Mouse (Mus musculus): Measurements from ENCODE around the gene Atp6ap1l.
A peak's percentile ranks its signal among the peaks of the same experiment; 100 is the strongest.
"Not testable (repeated sequence)": the region's sequence is repeated elsewhere in the genome, so short reads cannot be mapped to it uniquely, and the experiment has no call there.

Gene Atp6ap1l

DNA sequence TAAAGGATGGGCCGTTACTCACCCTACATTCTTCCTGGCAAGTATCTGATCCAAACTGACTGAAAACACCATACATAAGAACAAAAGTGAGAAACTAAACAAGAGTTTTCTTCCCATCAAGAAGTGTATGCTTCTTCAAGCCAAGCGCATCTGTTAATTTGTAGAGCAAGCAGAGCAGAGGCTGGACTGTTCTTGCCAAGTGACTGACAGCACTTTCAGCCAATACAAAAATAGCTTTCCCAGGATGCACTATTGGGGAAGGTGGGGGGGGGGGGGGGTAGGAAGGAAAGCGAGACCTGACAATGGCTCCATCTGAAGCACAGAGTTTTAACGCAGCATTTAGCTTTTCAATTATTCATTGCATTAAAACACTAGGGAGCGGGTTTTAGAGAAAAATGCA, at the start of gene Atp6ap1l:
Gene Atp6ap1l, minus strand, starts transcription at position 180 of the 400 bp plus-strand sequence.
- DNase-seq = no peak

- no peak for DNase-seq
Measured at GRCm38 (mm10) chr13:90939600-90939999, 34.4 kb upstream of the Atp6ap1l start.

DNA sequence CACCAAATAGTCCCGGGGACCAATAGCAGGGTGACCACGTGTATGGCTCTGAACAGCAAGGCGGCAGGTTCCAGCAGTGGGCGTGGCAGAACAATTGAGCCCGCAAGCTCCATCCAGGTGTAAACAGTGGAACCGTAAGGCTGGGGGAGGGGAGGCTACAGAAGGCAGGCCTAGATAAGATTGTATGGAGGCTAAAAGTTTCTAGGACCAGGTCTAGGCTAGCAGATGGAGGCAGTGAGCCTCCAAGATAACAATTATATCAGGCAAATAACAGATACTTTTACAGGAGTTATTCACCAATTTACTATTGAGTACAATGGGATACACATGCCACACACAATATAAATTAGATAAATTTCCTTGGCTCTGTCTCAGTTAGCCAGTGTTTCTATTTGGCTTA, 34.0 kb upstream of the Atp6ap1l start:
- DNase-seq = no peak

DNA sequence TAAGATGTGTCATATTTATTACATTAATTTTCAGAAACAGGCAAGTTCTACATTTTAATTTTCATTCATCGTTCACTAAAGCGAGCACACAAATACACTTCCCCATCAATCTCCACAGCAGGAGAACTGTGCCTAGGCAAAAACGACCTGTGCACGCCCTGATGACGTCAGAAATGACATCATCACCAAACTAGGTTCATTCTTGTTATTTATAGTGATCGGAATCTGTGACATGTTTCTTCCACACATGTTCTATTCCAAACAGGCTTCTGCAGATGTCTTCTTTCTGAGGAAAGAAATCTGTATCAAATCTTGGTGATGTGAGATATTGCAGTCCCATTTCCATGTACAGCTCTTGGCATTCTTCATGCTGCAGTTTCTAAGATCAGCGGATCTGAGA, 30.7 kb upstream of the Atp6ap1l start:
- no peak for DNase-seq

- DNase-seq = no peak
Measured at GRCm38 (mm10) chr13:90933256-90933655, 28.1 kb upstream of the Atp6ap1l start.

GRCm38 (mm10) chr13:90929847-90930246, 24.7 kb upstream of the Atp6ap1l start:
- peak; percentile 61 for DNase-seq

GRCm38 (mm10) chr13:90928266-90928665, 23.1 kb upstream of the Atp6ap1l start:
- DNase-seq = not testable (repeated sequence)

DNA sequence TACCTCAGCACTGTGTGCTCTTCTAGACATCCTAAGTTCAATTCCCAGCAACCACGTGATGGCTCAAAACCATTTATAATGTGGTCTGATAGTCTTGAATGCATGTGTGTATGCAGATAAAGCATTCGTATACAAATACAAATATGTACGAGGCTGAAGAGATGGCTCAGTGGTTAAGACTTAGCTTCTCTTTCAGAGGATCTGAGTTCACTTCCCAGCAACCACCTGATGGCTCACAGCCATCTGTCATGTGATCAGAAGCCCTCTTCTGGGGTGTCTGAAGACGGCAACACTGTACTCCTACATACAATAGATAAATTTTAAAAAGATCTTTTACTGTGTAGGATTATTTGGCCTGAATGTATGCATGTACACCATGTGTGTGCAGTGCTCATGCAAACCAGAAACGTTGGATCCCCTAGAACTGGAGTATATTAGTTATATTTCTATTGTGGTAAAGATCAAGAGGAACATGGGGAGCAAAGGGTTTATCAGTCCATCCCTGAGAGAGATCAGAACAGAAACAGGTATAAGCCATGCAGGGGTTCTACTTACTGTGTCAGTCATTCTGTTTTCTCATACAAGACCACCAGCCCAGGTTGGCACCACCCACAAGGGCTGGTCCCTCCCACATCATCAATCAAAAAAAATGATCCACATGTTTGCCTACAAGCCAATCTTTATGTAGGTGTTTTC, 21.9 kb upstream of the Atp6ap1l start:
- DNase-seq = no peak

- no peak for DNase-seq
Measured at GRCm38 (mm10) chr13:90926125-90926765, 21.1 kb upstream of the Atp6ap1l start.

DNA sequence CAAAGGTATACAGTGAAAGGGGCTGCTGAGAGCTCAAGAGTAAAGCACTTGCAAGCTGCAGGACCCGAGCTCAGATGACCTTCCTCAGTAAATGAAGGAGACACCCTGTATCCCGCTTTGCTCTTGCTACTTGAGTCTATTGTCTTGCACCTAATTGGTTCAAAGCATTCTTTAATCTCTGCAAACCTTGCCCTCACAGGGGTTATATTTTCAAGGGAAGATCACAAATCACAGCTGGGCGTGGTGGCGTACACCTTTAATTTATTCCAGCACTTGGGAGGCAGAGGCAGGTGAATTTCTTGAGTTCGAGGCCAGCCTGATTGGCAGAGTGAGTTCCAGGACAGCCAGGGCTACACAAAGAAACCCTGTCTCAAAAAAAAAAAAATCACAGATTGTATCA, 20.0 kb upstream of the Atp6ap1l start:
- no peak for DNase-seq

DNA sequence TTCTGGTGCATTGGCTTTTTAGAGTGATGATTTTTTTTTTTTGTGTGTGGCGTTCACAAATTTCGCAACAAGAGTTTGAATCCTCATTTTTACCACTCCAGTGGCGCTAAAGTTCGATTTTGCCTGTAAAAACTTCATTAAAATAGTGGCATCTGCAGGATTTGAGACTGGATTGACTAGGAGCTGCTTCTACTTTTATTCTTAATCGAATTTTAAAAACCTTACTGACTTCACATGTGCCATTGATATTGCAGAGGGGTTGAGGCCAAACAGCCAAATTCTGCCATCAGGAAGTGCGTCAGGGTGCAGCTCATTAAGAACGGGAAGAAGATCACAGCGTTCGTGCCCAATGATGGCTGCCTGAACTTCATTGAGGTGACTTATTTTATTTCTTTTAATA, 18.9 kb upstream of the Atp6ap1l start:
- no peak for DNase-seq

GRCm38 (mm10) chr13:90923617-90924016, 18.5 kb upstream of the Atp6ap1l start:
- not testable (repeated sequence) for DNase-seq

DNA sequence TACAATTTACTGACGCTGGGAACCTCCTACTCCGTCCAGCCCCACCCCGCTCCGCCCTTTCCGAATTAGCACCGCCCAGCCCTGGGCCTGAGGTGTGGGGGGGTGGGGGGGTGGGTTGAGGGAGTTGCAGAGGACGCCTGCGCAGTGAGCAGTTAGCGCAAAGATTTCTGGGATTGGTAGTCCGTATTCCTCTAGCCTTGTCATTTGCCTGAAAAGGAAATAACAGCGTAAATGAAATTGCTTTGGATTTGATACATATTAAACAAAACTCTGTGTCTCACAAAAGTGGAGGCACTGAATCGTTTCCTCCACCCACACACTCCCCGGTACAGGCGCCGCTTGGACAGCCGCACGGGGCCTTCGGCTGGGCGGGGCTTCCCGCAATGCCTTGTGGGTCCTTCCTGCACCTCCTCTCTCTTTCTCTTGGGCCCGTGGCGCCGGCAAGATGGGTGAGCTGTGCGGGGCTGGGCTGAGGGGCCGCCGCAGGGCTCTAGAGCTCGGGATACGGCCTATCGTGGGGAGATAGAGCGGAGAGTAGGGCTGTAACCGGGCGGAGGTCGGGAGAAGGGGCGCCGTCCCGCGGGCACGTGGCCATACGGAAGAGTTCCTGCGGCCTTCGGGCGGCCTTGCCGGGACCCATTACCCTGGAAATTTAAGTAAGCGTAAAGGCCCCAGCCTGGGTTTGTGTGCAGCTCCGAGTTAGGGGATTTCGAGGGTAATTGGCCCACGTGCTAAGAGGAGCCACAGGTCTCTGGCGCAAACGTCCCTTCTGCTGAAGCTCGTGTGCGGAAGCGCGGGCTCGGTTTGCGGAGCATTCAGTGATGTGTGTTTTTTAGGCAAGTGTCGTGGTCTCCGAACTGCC, 17.8 kb upstream of the Atp6ap1l start, which contains the start of gene Rps23:
Gene Rps23, plus strand, starts transcription at position 208 of the 862 bp plus-strand sequence.
- peak; percentile 90 for DNase-seq

- DNase-seq = no peak
Measured at GRCm38 (mm10) chr13:90914721-90915120, 9.6 kb upstream of the Atp6ap1l start.

- DNase-seq = no peak
Measured at GRCm38 (mm10) chr13:90913675-90914192, 8.6 kb upstream of the Atp6ap1l start.

DNA sequence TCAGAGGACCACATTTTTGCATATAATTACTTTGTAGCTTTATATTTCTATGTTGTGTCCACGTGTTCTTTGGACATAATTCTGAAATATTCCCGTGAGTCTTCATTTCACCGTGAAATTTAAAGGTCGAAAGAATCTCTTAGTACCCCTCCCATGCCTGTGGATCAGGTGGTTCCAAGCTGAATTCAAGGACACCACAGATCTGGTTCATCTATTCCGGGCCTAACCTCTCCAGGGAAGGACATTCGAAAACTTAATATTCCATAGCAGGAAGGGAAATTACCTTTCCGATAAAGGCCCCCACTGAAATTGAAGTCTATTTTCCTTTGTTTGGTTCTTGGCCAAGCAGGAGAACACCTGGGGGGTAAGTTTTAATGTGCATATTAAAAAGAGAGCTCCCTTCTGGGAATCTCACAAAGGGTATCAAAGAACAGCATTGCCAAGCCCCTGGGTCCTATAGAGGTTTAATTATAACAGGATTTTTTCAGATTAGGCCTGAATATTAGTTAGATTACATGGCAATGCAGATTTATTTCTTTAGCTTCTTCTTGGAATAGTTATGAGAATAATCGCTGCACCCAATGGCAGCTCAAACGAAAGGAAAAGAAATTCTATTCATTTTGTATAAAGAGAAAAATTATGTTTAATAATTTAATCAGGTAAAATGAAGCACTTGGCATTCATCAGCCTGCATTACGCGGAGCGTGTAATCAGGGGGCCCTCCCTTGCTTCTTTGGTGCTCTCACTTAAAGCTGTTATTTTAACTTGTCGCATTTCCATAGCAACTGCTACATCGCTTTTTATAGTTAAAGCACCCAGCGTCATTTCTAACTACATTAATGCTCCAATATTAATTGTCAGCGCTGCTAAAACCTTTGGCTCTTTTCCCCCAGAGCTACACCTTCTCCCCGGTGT, 7.9 kb upstream of the Atp6ap1l start:
- no peak for DNase-seq

- DNase-seq = no peak
Measured at GRCm38 (mm10) chr13:90907376-90907775, 2.2 kb upstream of the Atp6ap1l start.

- no peak for DNase-seq
Measured at GRCm38 (mm10) chr13:90896821-90897220, 8.3 kb downstream of the Atp6ap1l start.

DNA sequence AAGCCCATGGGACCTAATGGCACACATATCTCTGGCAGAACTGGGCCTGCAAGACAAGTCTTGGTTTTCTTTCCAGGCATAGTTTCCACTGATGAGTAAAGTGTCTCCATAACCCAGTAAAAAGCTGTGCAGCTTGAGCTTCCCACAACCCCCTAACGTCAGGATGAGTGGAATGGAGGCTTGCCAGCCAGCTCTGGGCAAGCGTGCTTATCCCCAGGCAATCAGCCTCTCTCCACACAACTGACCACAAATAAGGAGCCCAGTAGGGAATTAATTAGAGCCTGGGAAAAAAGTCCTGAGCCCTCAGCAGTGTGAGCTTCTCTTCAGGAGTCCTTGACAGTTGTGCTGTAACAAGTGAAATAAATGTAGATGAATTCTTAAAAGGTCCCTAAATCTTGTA, 9.1 kb downstream of the Atp6ap1l start:
- peak; percentile 9 for DNase-seq

DNA sequence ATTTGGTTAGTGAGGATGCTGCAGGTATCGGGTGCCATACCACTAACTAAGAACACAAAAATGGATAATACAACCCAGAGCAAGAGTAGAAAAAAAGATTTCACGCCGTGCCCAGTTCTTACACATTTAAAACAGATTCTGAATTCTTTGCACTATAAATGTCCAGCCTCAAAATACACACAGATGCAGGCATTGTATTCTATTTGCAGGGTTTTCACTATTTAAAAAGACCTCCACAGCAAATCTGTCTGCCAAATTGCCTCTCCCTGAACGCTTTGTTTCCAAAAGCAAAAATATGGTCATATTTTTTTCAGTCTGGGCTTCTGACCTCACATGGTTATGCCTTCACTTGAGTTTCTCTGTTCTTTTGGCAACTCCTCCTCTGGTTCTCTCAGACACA, 10.3 kb downstream of the Atp6ap1l start:
- DNase-seq = no peak

DNA sequence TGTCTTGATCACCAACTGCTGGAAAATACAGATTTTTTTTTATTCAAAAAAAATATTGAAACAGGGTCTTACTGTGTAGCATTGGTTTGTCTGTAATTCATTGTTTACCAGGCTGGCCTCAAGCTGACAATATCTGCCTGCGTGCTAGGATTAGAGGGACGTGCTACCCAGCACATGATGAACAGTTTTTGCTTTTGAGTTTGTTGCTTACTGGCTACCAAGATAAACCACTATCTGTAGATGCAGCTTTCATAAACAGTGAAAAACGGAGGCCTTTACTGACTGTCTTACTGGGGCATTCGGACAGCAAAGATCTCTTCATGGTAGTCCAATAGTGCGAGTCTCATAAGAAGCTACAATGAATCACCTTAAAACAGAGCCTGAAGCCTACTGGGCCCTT, 15.0 kb downstream of the Atp6ap1l start:
- DNase-seq = no peak

DNA sequence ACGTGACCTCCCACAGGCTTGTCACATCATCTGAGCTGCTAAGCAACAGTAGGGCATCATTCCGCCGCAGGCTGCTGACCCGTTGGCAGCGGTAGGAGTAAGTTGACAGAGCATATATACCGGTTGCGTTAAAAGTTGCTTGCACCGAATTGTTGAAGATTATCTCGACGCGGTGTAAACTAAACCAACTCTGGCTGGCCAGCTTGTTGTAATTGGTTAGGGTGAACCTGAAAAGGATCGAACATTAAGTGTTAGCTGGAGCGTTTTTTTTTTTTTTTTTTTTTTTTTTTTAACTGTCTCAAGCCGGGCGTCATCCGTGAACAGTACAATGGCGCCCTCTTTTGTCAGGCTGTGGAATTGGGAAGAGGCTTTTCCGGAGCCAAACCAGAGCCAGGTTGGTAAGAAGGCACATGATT, 18.6 kb downstream of the Atp6ap1l start:
- DNase-seq = peak; percentile 46

Measured in cerebellum, adult 8-10 months (tissue).